Mouse (Mus musculus) kidney, postnatal 4 days (tissue): ENCODE measurements around the gene Traf3ip1.
A peak's percentile ranks its signal among the peaks of the same experiment; 100 is the strongest.
"Not testable (repeated sequence)": the region's sequence is repeated elsewhere in the genome, so short reads cannot be mapped to it uniquely, and the experiment has no call there.

Source experiments
- DNase-seq, 2 experiments: peaks; one replicate each; pipeline ENCODE4 v3.0.0; 2021; ENCODE audit warnings: mixed read lengths in 2 of 2

Traf3ip1 gene

GRCm38 (mm10) chr1:91466186-91466585 lies 28.3 kb upstream of the Traf3ip1 start:
- no peak for DNase-seq

DNA sequence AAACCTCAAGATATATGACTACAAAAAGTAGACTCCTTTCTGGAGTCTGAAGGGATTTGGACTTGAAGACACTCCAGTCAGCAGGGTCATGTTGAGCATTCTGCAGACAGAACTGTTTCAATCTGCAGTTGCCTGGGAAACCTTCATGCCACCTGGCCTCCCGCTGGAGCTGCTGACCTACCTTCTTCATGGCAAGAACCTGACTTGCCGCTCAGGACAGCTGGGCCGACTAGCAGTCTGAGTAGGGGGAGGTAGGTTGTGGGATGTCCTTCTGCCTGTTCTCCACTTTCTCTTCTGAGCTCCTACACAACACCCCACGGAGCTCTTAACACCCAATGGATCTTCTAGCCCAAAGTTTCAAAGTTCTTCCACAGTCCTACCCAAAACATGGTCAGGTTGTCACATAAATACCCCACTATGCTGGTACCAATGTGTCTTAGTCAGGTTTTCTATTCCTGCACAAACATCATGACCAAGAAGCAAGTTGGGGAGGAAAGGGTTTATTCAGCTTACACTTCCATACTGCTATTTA lies 24.5 kb upstream of the Traf3ip1 start:
- DNase-seq = no peak

- DNase-seq = not testable (repeated sequence)
Observed at GRCm38 (mm10) chr1:91478145-91478544, 16.3 kb upstream of the Traf3ip1 start.

DNA sequence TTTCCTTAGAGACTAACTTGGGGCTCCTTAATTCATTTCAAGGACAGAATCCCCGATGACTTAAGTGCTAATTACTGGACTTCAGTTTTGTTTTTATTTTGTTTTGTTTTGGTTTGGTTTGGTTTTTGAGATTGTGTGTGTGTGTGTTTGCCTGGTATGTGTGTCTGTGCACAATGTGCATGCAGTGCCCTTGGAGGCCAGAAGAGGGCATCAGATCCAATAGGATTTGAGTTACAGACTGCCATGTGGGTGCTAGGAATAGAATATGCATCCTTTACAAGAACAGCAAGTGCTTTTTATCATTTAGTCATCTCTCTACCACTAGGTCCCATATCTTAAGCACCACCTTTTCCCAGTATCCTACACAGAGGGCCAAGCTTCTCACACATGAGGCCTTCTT lies 15.5 kb upstream of the Traf3ip1 start:
- DNase-seq = no peak

DNA sequence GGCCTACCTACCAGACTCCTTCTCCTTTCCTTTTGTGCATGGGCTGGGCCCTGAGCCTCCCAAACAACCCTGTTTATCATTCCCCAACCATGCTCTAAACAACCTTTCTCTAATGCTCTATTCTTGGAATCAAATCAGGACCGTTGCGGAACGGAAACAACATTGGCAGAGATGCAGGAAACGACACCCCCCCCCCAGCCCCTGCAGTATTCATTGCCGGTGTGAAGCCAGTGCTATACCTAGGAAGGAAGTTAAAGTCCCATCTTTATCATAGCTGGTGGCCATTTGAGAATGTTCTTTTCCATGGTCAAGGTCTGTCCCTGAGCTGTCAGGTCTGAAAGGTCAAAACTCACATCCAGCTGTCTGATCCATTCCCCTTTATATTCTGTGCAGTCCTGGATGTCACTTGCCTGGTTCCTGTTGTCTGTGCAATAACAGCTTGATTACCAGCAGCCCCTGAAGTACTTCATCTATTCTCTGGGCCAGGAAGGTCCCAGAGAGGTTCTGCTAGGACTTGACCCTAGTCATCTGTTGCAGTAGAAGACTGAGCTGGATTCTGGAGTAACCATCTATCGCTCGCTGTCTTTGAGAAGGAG lies 11.7 kb upstream of the Traf3ip1 start:
- no peak for DNase-seq

DNA sequence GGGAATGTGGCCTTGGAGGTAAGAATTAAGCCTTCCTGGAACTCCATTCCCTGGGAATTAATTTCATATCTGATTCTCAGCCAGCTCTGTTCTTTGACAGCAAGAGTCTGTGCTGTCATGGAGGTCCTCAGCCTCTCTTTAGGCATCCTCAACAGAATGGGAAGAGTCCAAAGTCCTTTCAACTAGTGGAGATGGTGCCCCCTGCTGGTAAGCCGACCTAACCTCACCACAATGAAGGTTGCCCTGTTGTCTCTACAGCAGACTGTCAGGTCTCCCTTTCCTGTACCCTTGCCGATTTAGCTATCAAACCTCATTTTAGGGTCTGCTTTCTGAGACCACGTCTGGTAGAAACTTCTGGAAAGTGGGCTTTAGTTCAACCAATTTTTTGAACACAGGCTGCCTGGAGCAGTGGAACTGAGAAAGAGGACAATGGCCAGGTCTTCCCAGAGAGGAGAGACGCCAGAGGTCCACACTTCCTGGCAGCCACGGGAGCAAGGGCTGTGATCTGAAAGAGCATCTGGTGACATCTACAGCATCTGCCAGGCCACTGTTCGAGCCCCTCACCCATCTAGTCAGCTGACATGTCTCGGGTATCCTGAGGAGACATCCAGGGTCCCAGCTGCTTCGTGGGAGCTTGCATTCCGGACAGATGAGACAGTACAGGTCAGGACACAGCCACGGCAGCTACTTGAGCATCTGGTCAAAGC lies 11.0 kb upstream of the Traf3ip1 start:
- DNase-seq = peak; percentile 94

DNA sequence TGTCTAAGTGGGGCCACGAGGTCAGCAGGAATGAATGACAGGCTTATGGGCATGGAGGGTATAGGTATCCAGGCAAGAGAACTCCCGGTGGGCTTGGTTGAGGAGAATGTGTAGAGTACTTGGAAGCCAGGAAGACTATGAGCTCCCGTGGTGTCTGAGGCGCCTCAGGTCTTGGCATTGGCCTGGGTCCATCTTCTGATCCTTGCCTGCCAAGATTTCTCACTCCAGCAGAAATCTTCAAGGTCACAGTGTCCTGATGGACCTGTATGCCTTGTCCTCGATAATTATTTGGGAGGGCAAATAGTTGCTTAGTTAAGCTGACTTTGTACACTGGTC lies 10.5 kb upstream of the Traf3ip1 start:
- DNase-seq = no peak

- DNase-seq = no peak
Observed at GRCm38 (mm10) chr1:91485422-91485821, 9.0 kb upstream of the Traf3ip1 start.

- DNase-seq = no peak
Observed at GRCm38 (mm10) chr1:91486165-91486564, 8.3 kb upstream of the Traf3ip1 start.

GRCm38 (mm10) chr1:91490322-91490721 lies 4.1 kb upstream of the Traf3ip1 start:
- peak in 1 of 2 experiments; percentile 9 for DNase-seq

- no peak for DNase-seq
Observed at GRCm38 (mm10) chr1:91492740-91493139, 1.7 kb upstream of the Traf3ip1 start.

DNA sequence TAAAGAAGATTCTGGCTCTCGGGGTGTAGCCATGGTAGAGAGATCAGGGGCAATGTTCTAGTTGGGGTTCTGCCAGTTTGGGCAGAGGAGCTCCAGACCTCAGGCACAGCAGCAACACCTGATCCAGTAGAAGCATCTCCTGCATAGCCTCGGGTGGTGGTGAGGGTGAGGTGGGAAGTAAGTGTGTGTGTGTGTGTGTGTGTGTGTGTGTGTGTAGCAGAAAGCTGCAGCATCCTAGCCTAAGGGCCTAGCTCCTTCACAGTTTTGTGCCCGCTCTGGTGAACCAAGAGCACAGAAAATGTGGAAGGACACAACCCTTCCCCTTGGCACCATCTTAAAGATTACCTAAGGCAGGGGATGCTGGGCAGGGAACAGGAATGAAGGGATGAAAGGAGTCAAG lies 509 bp upstream of the Traf3ip1 start:
- no peak for DNase-seq

- no peak for DNase-seq
Observed at GRCm38 (mm10) chr1:91495321-91495720, 874 bp downstream of the Traf3ip1 start.

DNA sequence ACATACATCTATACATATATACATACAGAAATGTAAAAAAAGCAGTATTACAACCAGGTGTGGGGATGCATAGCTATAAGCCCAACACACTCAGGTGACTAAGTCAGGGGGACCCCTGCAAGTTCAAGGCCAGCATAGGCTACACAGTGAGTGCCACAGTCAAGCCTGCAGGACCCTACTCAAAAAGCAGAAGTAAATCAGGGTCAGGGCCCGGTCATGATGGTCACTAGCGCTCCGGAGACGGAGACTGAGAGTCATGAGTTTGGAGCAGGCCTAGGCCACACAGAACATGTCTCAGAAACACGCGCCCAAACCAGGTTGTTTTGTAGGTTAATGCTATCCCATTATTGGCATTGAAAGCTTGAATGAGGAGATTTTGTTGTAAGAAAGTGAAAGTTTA lies 4.1 kb downstream of the Traf3ip1 start:
- DNase-seq = no peak

- no peak for DNase-seq
Observed at GRCm38 (mm10) chr1:91504615-91505014, 10.2 kb downstream of the Traf3ip1 start.

DNA sequence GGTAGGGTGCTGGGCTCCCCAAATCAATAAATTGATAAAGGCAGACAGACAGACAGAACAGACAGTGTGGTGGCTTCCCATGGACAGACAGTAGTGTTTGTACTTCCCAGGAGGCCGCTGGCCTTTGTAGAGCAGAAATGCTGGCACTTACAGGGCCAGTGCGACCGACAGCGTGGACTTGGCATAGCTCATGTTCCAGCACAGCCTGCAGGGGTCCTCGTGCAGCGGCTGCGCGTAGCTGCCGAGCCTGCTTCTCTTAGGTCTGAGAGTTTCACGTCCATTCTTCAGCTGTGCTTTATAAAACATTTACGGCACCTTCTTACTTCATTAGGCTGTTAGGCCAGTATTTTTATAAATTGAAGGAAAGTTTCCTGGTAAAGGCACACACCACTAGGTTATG lies 20.5 kb downstream of the Traf3ip1 start:
- DNase-seq = no peak

GRCm38 (mm10) chr1:91515642-91516041 lies 21.2 kb downstream of the Traf3ip1 start:
- peak in 1 of 2 experiments; percentile 26 for DNase-seq

GRCm38 (mm10) chr1:91523759-91524158 lies 29.3 kb downstream of the Traf3ip1 start:
- peak; percentile 72 to 77 for DNase-seq

DNA sequence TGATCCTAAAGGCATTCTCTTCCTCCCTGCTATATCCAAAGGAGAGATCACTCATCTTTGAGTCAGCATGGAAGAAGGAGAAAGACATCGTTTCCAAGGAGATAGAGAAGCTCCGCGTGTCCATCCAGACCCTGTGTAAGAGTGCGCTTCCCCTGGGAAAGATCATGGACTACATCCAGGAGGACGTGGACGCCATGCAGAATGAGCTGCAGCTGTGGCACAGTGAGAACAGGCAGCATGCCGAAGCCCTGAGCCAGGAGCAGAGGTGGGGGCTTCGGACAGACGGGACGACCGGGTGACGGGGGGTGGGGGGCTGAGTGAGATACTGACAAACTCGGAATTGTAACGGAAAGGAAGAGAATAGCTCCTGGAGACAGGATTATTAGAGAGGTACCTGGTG lies 31.4 kb downstream of the Traf3ip1 start:
- peak in 1 of 2 experiments; percentile 28 for DNase-seq

DNA sequence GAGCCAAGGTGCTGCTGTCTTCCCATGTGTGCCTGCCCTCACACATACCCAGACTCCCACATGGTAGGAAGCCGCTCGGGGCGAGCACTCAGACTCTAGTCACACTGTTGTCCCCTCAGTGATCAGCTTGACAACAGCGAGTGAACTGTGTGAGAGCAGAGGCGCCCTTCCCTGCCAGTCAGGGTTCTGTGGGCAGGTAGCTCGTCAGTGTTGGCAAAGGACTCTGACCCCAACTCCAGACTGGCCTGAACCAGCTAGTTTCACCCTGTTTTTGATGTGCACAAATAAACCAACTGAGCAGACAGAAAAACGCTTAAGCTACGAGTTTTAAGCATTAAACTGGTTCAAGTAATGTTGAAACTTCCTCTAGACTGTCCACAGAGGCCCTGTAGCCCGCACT lies 35.7 kb downstream of the Traf3ip1 start:
- DNase-seq = peak; percentile 23 to 55

- no peak for DNase-seq
Observed at GRCm38 (mm10) chr1:91532243-91532642, 37.8 kb downstream of the Traf3ip1 start.

DNA sequence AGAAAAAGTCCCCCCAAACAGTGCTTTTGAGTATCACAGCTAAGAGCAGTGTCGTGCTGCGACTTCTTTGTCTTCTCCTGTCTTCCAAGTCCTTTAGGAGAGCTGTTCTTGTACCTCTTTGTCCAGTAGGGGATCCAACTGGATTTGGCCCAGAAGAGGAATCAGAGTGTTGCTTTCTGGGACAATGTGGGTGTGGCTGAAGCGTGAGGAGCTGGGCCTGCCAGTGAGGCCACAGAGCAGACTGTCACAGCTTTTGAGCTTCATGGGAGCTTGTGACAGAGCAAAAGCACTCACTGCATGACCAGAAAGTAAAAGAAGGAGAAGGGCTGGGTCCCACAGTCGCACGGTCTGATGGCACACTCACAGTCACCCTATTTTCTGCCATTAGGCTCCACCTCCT lies 38.4 kb downstream of the Traf3ip1 start:
- DNase-seq = peak in 1 of 2 experiments; percentile 22

DNA sequence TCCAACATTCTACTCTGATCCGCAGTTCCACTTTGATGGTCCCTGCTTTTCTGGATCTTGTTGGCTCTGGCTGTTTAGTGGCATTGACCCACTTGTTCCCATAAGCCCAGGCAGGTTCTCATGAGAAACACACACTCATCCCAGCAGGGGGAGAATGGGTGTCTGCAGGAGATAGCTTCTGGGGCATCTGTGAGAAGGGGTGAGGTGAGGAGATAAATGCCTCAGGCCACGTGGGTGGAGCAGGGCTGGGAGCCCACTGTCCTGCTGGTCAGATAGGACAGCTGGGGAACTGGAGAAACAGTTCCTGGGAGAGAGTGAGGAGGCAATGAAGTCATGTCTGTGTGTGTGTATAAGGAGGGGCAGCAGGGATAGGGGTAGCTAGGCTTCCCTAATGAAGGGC lies 39.0 kb downstream of the Traf3ip1 start:
- no peak for DNase-seq

GRCm38 (mm10) chr1:91533961-91534723 lies 39.7 kb downstream of the Traf3ip1 start:
- DNase-seq = no peak
